Mouse (Mus musculus) gastrocnemius, postnatal 10 days (tissue): Measurements from ENCODE around the gene Yars2. TPM values are rescaled to one million over a fixed set of nuclear protein-coding genes. Genes with fewer than 3 reads are reported as not detected.
A peak's percentile ranks its signal among the peaks of the same experiment; 100 is the strongest.
"Not testable (repeated sequence)": the region's sequence is repeated elsewhere in the genome, so short reads cannot be mapped to it uniquely, and the experiment has no call there.

ENCODE experiments used
- DNase-seq: peaks from one replicate; pipeline ENCODE4 v3.0.0; 2021; ENCODE audit warnings: mixed read lengths
- long read RNA-seq, 2 experiments: library from polyadenylated mRNA; stranded (forward); transcript quantifications; one replicate each; pipeline ENCODE4 v2.0.0; 2021
- total RNA-seq, 2 experiments: library from RNA; stranded (reverse); gene quantifications; 2 replicates each; pipeline ENCODE4 v1.2.3; 2021

Yars2 gene
- 10 to 100 TPM; 15.4 to 16.7 TPM for total RNA-seq
- long read RNA-seq, experiment 1, transcript Yars2-201 (5 exons, 1,574 nt): major isoform, 28 of 33 reads
- long read RNA-seq, experiment 1, partial matches to known transcripts: 0 of 33 reads
- long read RNA-seq, experiment 1, other reads (novel, unspliced or antisense): 2 of 33 reads
- long read RNA-seq, experiment 2, transcript Yars2-201 (5 exons, 1,574 nt): major isoform, 22 of 29 reads
- long read RNA-seq, experiment 2, partial matches to known transcripts: 0 of 29 reads
- long read RNA-seq, experiment 2, other reads (novel, unspliced or antisense): 5 of 29 reads

GRCm38 (mm10) chr16:16302369-16303137 is at the start of gene Yars2:
Yars2 (plus strand) TSS chr16:16302965.
- peak; percentile 87 for DNase-seq

- no peak for DNase-seq
Observed at GRCm38 (mm10) chr16:16253326-16254074, 49.3 kb upstream of the Yars2 start.

GRCm38 (mm10) chr16:16255217-16255616 is 47.5 kb upstream of the Yars2 start:
- DNase-seq: no peak

DNA sequence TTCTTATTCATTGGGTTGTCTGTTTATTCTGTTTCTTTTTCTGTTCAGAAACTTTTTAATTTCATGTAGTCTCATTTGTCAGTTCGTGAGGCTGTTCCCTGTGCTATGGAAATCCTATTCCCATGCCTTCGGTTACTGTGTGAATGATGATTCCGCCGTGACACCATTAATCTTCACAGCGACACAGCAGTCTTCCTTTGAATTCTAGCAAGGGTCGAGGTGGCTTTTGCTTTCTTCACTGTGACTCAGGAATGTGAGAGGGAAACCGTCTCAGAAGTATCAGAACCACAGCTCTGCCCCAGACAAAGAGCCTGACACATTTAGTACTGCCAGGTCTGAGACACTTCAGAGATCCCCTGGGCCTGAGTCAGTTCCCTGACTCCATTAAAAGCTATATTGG is 46.9 kb upstream of the Yars2 start:
- no peak for DNase-seq

- DNase-seq: no peak
Observed at GRCm38 (mm10) chr16:16256672-16257071, 46.1 kb upstream of the Yars2 start.

GRCm38 (mm10) chr16:16260882-16261281 is 41.9 kb upstream of the Yars2 start:
- no peak for DNase-seq

- DNase-seq: no peak
Observed at GRCm38 (mm10) chr16:16261481-16261880, 41.3 kb upstream of the Yars2 start.

DNA sequence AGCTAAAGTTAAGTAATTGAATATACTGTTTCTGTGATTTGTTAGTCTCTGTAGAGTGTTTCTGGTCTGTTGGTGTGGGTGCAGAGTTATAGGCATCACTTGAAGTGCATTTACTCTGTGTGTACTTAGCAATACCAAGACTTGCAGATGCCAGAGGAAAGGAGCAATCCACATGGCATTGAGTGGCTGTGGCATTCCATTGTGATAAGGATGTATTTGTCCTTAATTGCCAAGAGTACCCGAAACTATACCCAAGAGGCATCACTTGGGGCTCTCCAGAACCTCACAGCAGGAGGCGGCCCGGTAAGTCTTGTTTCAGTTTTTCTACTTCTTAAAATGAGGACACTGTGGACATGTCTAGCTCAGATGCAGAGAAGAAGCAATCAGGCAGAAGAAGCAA is 40.3 kb upstream of the Yars2 start:
- no peak for DNase-seq

GRCm38 (mm10) chr16:16272978-16273377 is 29.8 kb upstream of the Yars2 start:
- DNase-seq: no peak

GRCm38 (mm10) chr16:16273752-16274151 is 29.0 kb upstream of the Yars2 start:
- no peak for DNase-seq

- DNase-seq: peak; percentile 32
Observed at GRCm38 (mm10) chr16:16303138-16303827, 518 bp downstream of the Yars2 start.

GRCm38 (mm10) chr16:16303888-16304287 is 1.1 kb downstream of the Yars2 start:
- no peak for DNase-seq

DNA sequence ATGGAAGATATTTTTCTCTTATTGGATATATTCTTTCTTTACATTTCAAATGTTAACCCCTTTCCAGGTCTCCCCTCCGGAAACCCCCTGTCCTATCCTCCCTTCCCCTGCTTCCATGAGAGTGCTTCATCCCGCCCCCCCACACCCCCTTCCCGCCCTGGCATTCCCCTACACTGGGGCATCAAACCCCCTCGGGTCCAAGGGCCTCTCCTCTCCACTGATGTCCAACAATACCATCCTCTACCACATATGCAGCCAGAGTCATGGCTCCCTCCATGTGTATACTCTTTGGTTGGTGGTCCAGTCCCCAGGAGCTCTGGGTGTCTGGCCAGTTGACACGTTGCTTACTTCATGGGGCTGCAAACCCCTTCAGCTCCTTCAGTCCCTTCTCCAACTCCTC is 8.6 kb downstream of the Yars2 start:
- no peak for DNase-seq

DNA sequence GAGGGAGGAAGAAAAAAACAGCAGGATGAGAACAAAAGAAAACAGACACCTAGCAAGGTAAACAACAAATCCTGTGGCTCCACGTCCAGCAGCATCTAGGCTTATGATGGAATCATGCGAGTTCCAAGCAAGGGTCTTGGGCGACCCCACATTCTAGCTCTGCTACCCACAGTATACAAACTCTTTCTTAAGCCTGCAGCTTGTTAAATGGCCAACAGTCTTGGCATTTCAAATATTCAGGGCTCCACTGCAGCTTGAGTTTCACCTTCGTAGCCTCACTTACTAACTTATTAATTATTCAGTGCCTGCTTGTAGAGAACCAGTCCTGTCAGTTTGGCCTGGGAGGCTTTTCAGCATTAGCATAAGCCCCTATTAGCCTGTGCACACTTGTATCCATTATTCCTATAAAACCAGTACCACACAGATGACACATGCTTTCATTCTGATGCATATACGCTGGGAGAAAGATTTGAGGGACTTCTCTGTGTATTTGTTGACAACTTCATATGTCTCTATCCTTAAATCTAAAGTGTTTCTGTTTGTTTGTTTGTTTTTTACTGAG is 23.1 kb downstream of the Yars2 start:
- DNase-seq: no peak

GRCm38 (mm10) chr16:16346420-16346819 is 43.7 kb downstream of the Yars2 start:
- no peak for DNase-seq

DNA sequence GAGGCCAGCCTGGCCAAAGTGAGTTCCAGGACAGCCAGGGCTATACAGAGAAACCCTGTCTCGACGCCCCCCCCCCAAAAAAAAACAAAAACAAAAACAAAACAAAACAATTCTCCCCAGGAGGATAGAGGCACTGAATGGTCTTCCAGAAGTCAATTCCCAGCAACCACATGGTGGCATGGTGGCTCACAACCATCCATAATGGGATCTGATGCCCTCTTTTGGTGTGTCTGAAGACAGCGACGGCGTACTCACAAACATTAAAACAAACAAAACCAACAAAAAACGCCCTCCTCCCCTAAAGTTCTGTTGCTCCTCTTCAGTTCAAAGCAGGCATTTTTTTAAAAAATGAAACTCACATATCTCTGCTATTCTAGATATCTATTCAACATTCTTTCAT is 55.1 kb downstream of the Yars2 start:
- DNase-seq: no peak

GRCm38 (mm10) chr16:16358481-16359100 is 55.8 kb downstream of the Yars2 start, which contains the start of gene Dnm1l:
Dnm1l (minus strand) TSS chr16:16358959.
- DNase-seq: peak; percentile 92

DNA sequence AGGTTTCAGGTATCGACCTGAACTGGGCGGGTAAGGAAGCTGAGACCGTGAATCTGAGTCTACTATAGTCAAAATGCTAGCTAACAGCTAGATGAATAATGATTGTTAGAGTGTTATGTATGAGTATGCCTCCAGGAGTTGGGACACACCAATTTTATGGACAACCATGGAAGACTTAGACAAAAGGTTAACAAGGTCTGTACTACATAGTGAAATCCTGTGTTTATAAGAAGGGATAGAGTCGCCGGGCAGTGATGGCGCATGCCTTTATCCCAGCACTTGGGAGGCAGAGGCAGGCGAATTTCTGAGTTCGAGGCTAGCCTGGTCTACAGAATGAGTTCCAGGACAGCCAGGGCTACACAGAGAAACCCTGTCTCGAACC is 56.3 kb downstream of the Yars2 start:
- DNase-seq: not testable (repeated sequence)
